Mouse (Mus musculus): ENCODE measurements around the gene Tlr3. TPM values are rescaled to one million over a fixed set of nuclear protein-coding genes. Genes with fewer than 3 reads are reported as not detected.

Tlr3 gene
- polyA plus RNA-seq (2015; fragmentation: Nextera tagmentation; extraction: Ambion mirVana) = 0.93 and 1.8 TPM in 2 replicates

DNA sequence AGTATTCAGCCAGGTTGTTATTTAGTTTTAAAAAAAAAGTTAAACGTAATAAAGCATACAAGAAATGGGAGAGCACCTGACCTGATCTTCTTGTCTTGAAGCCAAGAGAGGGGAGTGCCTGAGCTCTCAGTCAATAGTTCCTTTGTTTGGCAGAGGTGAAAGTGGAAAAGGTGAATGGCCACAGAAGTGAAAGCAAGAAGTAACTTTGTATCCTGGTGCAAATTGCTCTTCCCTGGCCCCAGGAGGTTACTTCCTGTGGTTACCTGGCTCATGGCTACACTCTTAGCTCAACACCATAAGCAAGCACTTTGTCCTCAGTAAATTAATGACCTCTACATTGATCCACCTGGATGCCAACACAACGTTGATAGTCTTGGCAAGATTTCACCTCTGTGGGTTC, at the start of gene Tlr3:
Gene Tlr3, minus strand, starts transcription at position 199 of the 400 bp plus-strand sequence.
- H3K4me2 ChIP-seq (replicated peaks; ENCODE audit: low read depth) = peak within 1 kb of the TSS; percentile 67
- no peaks in the 10 kb centered on the region for H3K27me3 ChIP-seq (replicated peaks; ENCODE audit: control insufficient read depth, insufficient read depth, low read length)
- H3K9me3 ChIP-seq (ENCODE audit: control insufficient read depth) = no peaks in the 10 kb centered on the region
- H3K4me1 ChIP-seq (replicated peaks; ENCODE audit: control insufficient read depth, insufficient read depth, low read length) = no peaks in the 10 kb centered on the region
- no peaks in the 10 kb centered on the region for H3K36me3 ChIP-seq (ENCODE audit: control insufficient read depth, insufficient read depth)
- peak within 1 kb of the TSS; percentile 35; the same call in 1 of the 2 replicates for H3K9ac ChIP-seq (ENCODE audit: low read depth, low read length)
- peak within 1 kb of the TSS; percentile 52 for H3K4me3 ChIP-seq (ENCODE audit: low read depth, low read length)
- ATAC-seq = peak; percentile 87
- H3K27ac ChIP-seq (ENCODE audit: low read depth, low read length) = peak within 1 kb of the TSS; percentile 76
- TF ChIP-seq CTCF (IDR thresholded peaks at IDR 0.05; ENCODE audit: low read depth) = no peak
- 27% methylated on average over 2 of the region's 2 CpGs for WGBS

GRCm38 (mm10) chr8:45457874-45458273, 47.0 kb upstream of the Tlr3 start:
- TF ChIP-seq CTCF (IDR thresholded peaks at IDR 0.05; ENCODE audit: low read depth) = peak; percentile 47
- ATAC-seq = no peak

GRCm38 (mm10) chr8:45454426-45454825, 43.5 kb upstream of the Tlr3 start:
- H3K4me1 ChIP-seq (replicated peaks; ENCODE audit: control insufficient read depth, insufficient read depth, low read length) = no peaks in the 10 kb centered on the region

More at GRCm38 (mm10) chr8:45457874-45458273, 47.0 kb upstream of the Tlr3 start:
- no peak overlapping the region for H3K27ac ChIP-seq (ENCODE audit: low read depth, low read length)
- H3K4me1 ChIP-seq (replicated peaks; ENCODE audit: control insufficient read depth, insufficient read depth, low read length) = no peaks in the 10 kb centered on the region
- H3K9me3 ChIP-seq (ENCODE audit: control insufficient read depth) = no peaks in the 10 kb centered on the region
- no peak overlapping the region for H3K9ac ChIP-seq (ENCODE audit: low read depth, low read length)
- H3K27me3 ChIP-seq (replicated peaks; ENCODE audit: control insufficient read depth, insufficient read depth, low read length) = no peaks in the 10 kb centered on the region; the same call in 1 of the 2 replicates
- H3K4me2 ChIP-seq (replicated peaks; ENCODE audit: low read depth) = no peak overlapping the region
- no peaks in the 10 kb centered on the region for H3K36me3 ChIP-seq (ENCODE audit: control insufficient read depth, insufficient read depth)
- no peak overlapping the region for H3K4me3 ChIP-seq (ENCODE audit: low read depth, low read length)

DNA sequence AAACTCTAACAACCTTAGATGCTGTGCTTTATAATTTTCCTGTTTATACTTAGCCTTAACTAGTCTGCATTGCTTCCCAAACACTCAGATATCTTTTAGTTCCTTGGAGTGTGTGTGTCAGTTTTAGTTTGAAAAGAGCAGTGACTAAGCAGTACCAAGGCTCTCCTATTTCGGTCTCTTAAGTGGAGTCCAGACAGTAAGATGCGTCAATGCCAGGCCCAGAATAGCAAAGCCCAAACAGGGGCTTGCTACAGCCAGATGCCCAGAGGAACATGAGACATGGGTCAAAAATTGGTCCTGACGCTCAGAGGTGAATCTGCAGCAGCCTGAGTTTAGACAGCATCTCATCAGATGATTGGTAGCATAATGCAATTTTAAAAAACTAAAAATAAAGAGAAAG, 41.2 kb upstream of the Tlr3 start:
- Histone ChIP-seq H3K9ac (ENCODE audit: low read depth, low read length) (no peak overlapping the region), H3K4me1 (replicated peaks; ENCODE audit: control insufficient read depth, insufficient read depth, low read length) (no peaks in the 10 kb centered on the region), H3K9me3 (ENCODE audit: control insufficient read depth) (no peaks in the 10 kb centered on the region), H3K4me2 (replicated peaks; ENCODE audit: low read depth) (no peak overlapping the region), H3K36me3 (ENCODE audit: control insufficient read depth, insufficient read depth) (no peaks in the 10 kb centered on the region), H3K4me3 (ENCODE audit: low read depth, low read length) (no peak overlapping the region), H3K27ac (ENCODE audit: low read depth, low read length) (no peak overlapping the region), H3K27me3 (replicated peaks; ENCODE audit: control insufficient read depth, insufficient read depth, low read length) (no peaks in the 10 kb centered on the region)
- no peak for TF ChIP-seq CTCF (IDR thresholded peaks at IDR 0.05; ENCODE audit: low read depth)
- WGBS = 73% methylated on average over 3 of the region's 3 CpGs
- ATAC-seq = no peak

More at GRCm38 (mm10) chr8:45454426-45454825, 43.5 kb upstream of the Tlr3 start:
- Histone ChIP-seq H3K9me3 (ENCODE audit: control insufficient read depth) (no peaks in the 10 kb centered on the region), H3K36me3 (ENCODE audit: control insufficient read depth, insufficient read depth) (no peaks in the 10 kb centered on the region), H3K27me3 (replicated peaks; ENCODE audit: control insufficient read depth, insufficient read depth, low read length) (no peaks in the 10 kb centered on the region), H3K27ac (ENCODE audit: low read depth, low read length) (no peak overlapping the region), H3K4me2 (replicated peaks; ENCODE audit: low read depth) (no peak overlapping the region), H3K4me3 (ENCODE audit: low read depth, low read length) (no peak overlapping the region), H3K9ac (ENCODE audit: low read depth, low read length) (no peak overlapping the region)
- TF ChIP-seq CTCF (IDR thresholded peaks at IDR 0.05; ENCODE audit: low read depth) = peak; percentile 93
- WGBS = 62% methylated on average over 6 of the region's 6 CpGs
- ATAC-seq = peak; percentile 25; the same call in 1 of the 2 replicates

DNA sequence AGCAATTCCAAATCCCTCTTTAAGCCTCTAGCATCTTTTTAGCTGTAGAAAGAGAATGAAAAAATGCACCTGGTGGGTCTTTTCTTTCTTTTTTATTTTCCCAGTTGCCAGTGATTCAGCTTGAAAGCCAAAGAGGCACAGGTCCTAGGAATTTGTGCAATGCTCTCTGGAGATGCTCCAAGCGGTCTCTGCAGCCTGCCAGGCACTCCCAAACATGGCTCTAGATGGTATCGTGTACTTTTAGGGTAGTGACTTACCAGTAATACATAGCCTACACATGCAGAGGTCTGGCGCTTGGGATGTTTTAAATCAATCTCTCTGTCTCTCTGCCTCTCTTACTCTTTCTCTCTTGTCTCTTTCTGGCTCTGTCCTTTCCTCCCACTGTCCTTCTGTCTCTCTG, 38.0 kb upstream of the Tlr3 start:
- TF ChIP-seq CTCF (IDR thresholded peaks at IDR 0.05; ENCODE audit: low read depth) = no peak
- H3K4me3 ChIP-seq (ENCODE audit: low read depth, low read length) = no peak overlapping the region
- no peaks in the 10 kb centered on the region for H3K36me3 ChIP-seq (ENCODE audit: control insufficient read depth, insufficient read depth)
- no peaks in the 10 kb centered on the region for H3K9me3 ChIP-seq (ENCODE audit: control insufficient read depth)
- ATAC-seq = no peak
- H3K4me1 ChIP-seq (replicated peaks; ENCODE audit: control insufficient read depth, insufficient read depth, low read length) = no peaks in the 10 kb centered on the region
- no peak overlapping the region for H3K27ac ChIP-seq (ENCODE audit: low read depth, low read length)
- H3K9ac ChIP-seq (ENCODE audit: low read depth, low read length) = no peak overlapping the region
- H3K4me2 ChIP-seq (replicated peaks; ENCODE audit: low read depth) = no peak overlapping the region
- no peaks in the 10 kb centered on the region for H3K27me3 ChIP-seq (replicated peaks; ENCODE audit: control insufficient read depth, insufficient read depth, low read length)
- WGBS = 73% methylated on average over 3 of the region's 3 CpGs

- WGBS = 82% methylated on average over 1 of the region's 1 CpGs
- H3K27ac ChIP-seq (ENCODE audit: low read depth, low read length) = no peak overlapping the region
Measured at GRCm38 (mm10) chr8:45448257-45448656, 37.4 kb upstream of the Tlr3 start.

More at GRCm38 (mm10) chr8:45448257-45448656, 37.4 kb upstream of the Tlr3 start:
- H3K9me3 ChIP-seq (ENCODE audit: control insufficient read depth) = no peaks in the 10 kb centered on the region
- H3K4me3 ChIP-seq (ENCODE audit: low read depth, low read length) = no peak overlapping the region
- no peaks in the 10 kb centered on the region for H3K4me1 ChIP-seq (replicated peaks; ENCODE audit: control insufficient read depth, insufficient read depth, low read length)
- H3K9ac ChIP-seq (ENCODE audit: low read depth, low read length) = no peak overlapping the region
- H3K36me3 ChIP-seq (ENCODE audit: control insufficient read depth, insufficient read depth) = no peaks in the 10 kb centered on the region
- TF ChIP-seq CTCF (IDR thresholded peaks at IDR 0.05; ENCODE audit: low read depth) = no peak
- H3K27me3 ChIP-seq (replicated peaks; ENCODE audit: control insufficient read depth, insufficient read depth, low read length) = no peaks in the 10 kb centered on the region
- no peak overlapping the region for H3K4me2 ChIP-seq (replicated peaks; ENCODE audit: low read depth)
- ATAC-seq = no peak

Data from intestine, postnatal 0 days (tissue).